Mouse (Mus musculus): ENCODE results near the gene Olfr95. TPM values are rescaled to one million over a fixed set of nuclear protein-coding genes. Genes with fewer than 3 reads are reported as not detected.

Gene Olfr95
- polyA plus RNA-seq, 1 experiment from 2014 or later, result not detected

DNA sequence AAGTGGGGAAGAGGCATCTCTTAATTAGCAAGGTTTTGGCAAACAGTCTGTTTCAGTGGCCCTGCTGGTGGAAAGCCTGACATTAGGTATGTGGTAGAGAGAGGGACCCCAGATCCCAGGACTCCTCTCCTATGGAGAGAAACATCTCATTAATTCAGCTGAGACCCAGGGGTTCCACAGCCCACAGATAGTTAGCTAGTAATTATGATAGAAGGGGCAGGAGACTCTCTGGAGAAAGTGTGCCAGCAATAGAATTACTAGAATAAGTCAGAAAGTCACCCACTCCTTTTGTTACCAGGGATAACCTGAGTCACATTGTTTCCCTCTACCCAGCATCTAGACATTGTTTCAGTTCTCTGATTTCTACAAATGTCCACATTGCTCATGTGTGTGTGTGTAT, 51.5 kb downstream of the Olfr95 start, which contains the start of gene Olfr93:
Gene Olfr93, minus strand, starts transcription at position 101 of the 400 bp plus-strand sequence.
- TF ChIP-seq EP300 (IDR thresholded peaks at IDR 0.05) (no peak), CTCF (IDR thresholded peaks at IDR 0.05) (no peak)
- Histone ChIP-seq H3K4me3 (ENCODE audit: low read depth, low read length) (no peak within 1 kb of the TSS), H3K9me3 (ENCODE audit: low read length) (no peaks in the 10 kb centered on the region), H3K36me3 (ENCODE audit: insufficient read depth, low read length) (no peaks in the 10 kb centered on the region), H3K27ac (ENCODE audit: low read length) (no peak within 1 kb of the TSS), H3K9ac (replicated peaks; ENCODE audit: low read depth) (no peak within 1 kb of the TSS), H3K27me3 (replicated peaks; ENCODE audit: insufficient read depth, low read length) (no peaks in the 10 kb centered on the region), H3K4me2 (replicated peaks; ENCODE audit: low read depth, low read length) (no peak within 1 kb of the TSS), H3K4me1 (ENCODE audit: insufficient read depth, low read depth, low read length) (no peaks in the 10 kb centered on the region)
- ATAC-seq (no peak), DNase-seq (ENCODE audit: low spot score) (no peak)

Other genes with a start within 250 kb of the Olfr95 start
- gene 2410137M14Rik, start 231.9 kb downstream of the Olfr95 start, polyA plus RNA-seq (2015; fragmentation: Nextera tagmentation; extraction: Ambion mirVana), result 0.14 TPM in 1 of 2 replicates, not detected in the other
- 0.13 and 0.21 TPM in 2 replicates for gene H2-M5, start 223.6 kb downstream of the Olfr95 start, polyA plus RNA-seq (2015; fragmentation: Nextera tagmentation; extraction: Ambion mirVana)
- gene Zfp57, start 212.0 kb downstream of the Olfr95 start, polyA plus RNA-seq (2015; fragmentation: Nextera tagmentation; extraction: Ambion mirVana), result 35.6 and 44.3 TPM in 2 replicates
- gene Mog, start 189.7 kb downstream of the Olfr95 start, polyA plus RNA-seq (2015; fragmentation: Nextera tagmentation; extraction: Ambion mirVana), result 0.07 TPM in 1 of 2 replicates, not detected in the other
- gene Gabbr1, start 167.2 kb downstream of the Olfr95 start, polyA plus RNA-seq (2015; fragmentation: Nextera tagmentation; extraction: Ambion mirVana), result 5.8 and 6.2 TPM in 2 replicates
- gene Olfr90, start 124.6 kb downstream of the Olfr95 start, polyA plus RNA-seq (2015; fragmentation: Nextera tagmentation; extraction: Ambion mirVana), result not detected in 2 replicates
- gene Olfr91, start 114.8 kb downstream of the Olfr95 start, polyA plus RNA-seq (2015; fragmentation: Nextera tagmentation; extraction: Ambion mirVana), result not detected in 2 replicates
- gene Olfr92, start 93.0 kb downstream of the Olfr95 start, polyA plus RNA-seq (2015; fragmentation: Nextera tagmentation; extraction: Ambion mirVana), result not detected in 2 replicates
- gene Olfr93, start 51.6 kb downstream of the Olfr95 start, polyA plus RNA-seq (2015; fragmentation: Nextera tagmentation; extraction: Ambion mirVana), result not detected in 2 replicates
- not detected in 2 replicates for gene Ubd, start 19.2 kb downstream of the Olfr95 start, polyA plus RNA-seq (2015; fragmentation: Nextera tagmentation; extraction: Ambion mirVana)
- not detected in 2 replicates for gene Olfr94, start 12.1 kb downstream of the Olfr95 start, polyA plus RNA-seq (2015; fragmentation: Nextera tagmentation; extraction: Ambion mirVana)
- gene Olfr96, start 7.0 kb upstream of the Olfr95 start, polyA plus RNA-seq (2015; fragmentation: Nextera tagmentation; extraction: Ambion mirVana), result not detected in 2 replicates
- not detected in 2 replicates for gene Olfr97, start 24.2 kb upstream of the Olfr95 start, polyA plus RNA-seq (2015; fragmentation: Nextera tagmentation; extraction: Ambion mirVana)
- not detected in 2 replicates for gene Olfr98, start 50.6 kb upstream of the Olfr95 start, polyA plus RNA-seq (2015; fragmentation: Nextera tagmentation; extraction: Ambion mirVana)
- gene H2-M3, start 57.1 kb upstream of the Olfr95 start, polyA plus RNA-seq (2015; fragmentation: Nextera tagmentation; extraction: Ambion mirVana), result 5.5 and 5.9 TPM in 2 replicates
- gene Olfr99, start 70.3 kb upstream of the Olfr95 start, polyA plus RNA-seq (2015; fragmentation: Nextera tagmentation; extraction: Ambion mirVana), result not detected in 2 replicates
- gene Olfr101, start 91.2 kb upstream of the Olfr95 start, polyA plus RNA-seq (2015; fragmentation: Nextera tagmentation; extraction: Ambion mirVana), result not detected in 2 replicates
- not detected in 2 replicates for gene Olfr102, start 103.9 kb upstream of the Olfr95 start, polyA plus RNA-seq (2015; fragmentation: Nextera tagmentation; extraction: Ambion mirVana)
- not detected in 2 replicates for gene Olfr103, start 126.6 kb upstream of the Olfr95 start, polyA plus RNA-seq (2015; fragmentation: Nextera tagmentation; extraction: Ambion mirVana)
- gene Olfr104-ps, start 146.5 kb upstream of the Olfr95 start, polyA plus RNA-seq (2015; fragmentation: Nextera tagmentation; extraction: Ambion mirVana), result not detected in 2 replicates
- not detected in 2 replicates for gene Olfr105-ps, start 165.9 kb upstream of the Olfr95 start, polyA plus RNA-seq (2015; fragmentation: Nextera tagmentation; extraction: Ambion mirVana)
- gene Olfr106-ps, start 177.3 kb upstream of the Olfr95 start, polyA plus RNA-seq (2015; fragmentation: Nextera tagmentation; extraction: Ambion mirVana), result not detected in 2 replicates
- not detected in 2 replicates for gene Olfr107, start 186.1 kb upstream of the Olfr95 start, polyA plus RNA-seq (2015; fragmentation: Nextera tagmentation; extraction: Ambion mirVana)
- gene Olfr108, start 232.4 kb upstream of the Olfr95 start, polyA plus RNA-seq (2015; fragmentation: Nextera tagmentation; extraction: Ambion mirVana), result not detected in 2 replicates
- gene Olfr109, start 245.8 kb upstream of the Olfr95 start, polyA plus RNA-seq (2015; fragmentation: Nextera tagmentation; extraction: Ambion mirVana), result not detected in 2 replicates